Mouse (Mus musculus): ENCODE measurements around the gene Slc46a3. TPM values are rescaled to one million over a fixed set of nuclear protein-coding genes. Genes with fewer than 3 reads are reported as not detected.

Slc46a3 gene
- polyA plus RNA-seq (2015; fragmentation: Nextera tagmentation; extraction: Ambion mirVana): 6.2 and 6.4 TPM in 2 replicates

DNA sequence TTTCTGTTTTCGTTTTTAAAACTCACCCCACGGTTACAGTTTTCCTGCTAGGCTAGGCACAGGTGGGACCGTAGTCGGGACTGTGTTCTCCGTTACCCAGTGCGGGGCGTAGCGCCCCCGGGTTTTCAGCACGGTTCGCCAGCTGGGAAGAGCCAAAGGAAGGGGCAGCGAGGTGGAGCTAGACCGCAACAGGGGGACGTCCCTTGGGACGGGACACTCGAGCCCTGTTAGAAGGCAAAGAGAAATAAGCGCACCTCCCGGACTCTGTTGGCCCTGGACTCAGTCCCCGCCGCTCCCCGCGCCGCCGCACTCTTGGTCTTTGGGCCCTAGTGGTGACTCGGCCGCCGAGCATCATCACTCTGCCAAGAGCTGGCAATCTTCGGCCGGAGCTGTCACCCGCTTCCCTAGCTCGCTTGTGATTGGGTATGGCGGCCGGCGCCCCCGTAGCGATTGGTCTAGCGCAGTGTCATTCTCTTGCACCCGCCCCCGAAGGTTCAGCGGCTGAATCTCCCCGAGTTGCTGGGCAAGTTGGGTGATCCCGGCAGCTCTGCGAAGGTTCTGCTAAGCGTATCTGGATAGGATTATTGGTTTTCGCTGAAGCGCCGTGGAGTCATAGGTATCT, at the start of gene Slc46a3:
TSS of gene Slc46a3 (minus strand) at position 361 of the 622 bp plus-strand sequence.

GRCm38 (mm10) chr5:147860449-147861261, 34.0 kb downstream of the Slc46a3 start, which contains the start of gene Pomp:
Gene Pomp, plus strand, starts transcription at chr5:147860461.

Other genes starting within 250 kb of the Slc46a3 start
- gene Flt1, start 168.8 kb downstream of the Slc46a3 start, polyA plus RNA-seq (2015; fragmentation: Nextera tagmentation; extraction: Ambion mirVana): 6.4 and 6.9 TPM in 2 replicates
- gene Pomp, start 34.4 kb downstream of the Slc46a3 start, polyA plus RNA-seq (2015; fragmentation: Nextera tagmentation; extraction: Ambion mirVana): 357 and 385 TPM in 2 replicates
- gene Mtus2, start 62.5 kb upstream of the Slc46a3 start, polyA plus RNA-seq (2015; fragmentation: Nextera tagmentation; extraction: Ambion mirVana): 3.6 and 4.0 TPM in 2 replicates